Mouse (Mus musculus) megakaryocyte-erythroid progenitor cell, adult 5-6 weeks (primary cell): ENCODE data around the gene Focad. TPM values are rescaled to one million over a fixed set of nuclear protein-coding genes. Genes with fewer than 3 reads are reported as not detected.

Experiments
- ATAC-seq: replicated peaks from 2 replicates; pipeline ENCODE4 v1.8.0; 2016; ENCODE audit warnings: mild to moderate bottlenecking, inconsistent platforms; ENCODE audit not compliant: severe bottlenecking, poor library complexity, low FRiP score, low TSS enrichment
- total RNA-seq, 2 experiments: library from RNA; stranded (forward) in 1 of 2; stranded (reverse) in 1 of 2; fragments of 200-1000, 215-1000 nt in 1 of 2; fragments of >200 nt in 1 of 2; fragmentation: Nextera tagmentation in 1 of 2; gene quantifications; 2 replicates each; pipeline ENCODE4 v1.2.3; 2014 to 2017

Gene Focad
- total RNA-seq, 2 experiments from 2014 or later, result 34.5 to 38.5 TPM

DNA sequence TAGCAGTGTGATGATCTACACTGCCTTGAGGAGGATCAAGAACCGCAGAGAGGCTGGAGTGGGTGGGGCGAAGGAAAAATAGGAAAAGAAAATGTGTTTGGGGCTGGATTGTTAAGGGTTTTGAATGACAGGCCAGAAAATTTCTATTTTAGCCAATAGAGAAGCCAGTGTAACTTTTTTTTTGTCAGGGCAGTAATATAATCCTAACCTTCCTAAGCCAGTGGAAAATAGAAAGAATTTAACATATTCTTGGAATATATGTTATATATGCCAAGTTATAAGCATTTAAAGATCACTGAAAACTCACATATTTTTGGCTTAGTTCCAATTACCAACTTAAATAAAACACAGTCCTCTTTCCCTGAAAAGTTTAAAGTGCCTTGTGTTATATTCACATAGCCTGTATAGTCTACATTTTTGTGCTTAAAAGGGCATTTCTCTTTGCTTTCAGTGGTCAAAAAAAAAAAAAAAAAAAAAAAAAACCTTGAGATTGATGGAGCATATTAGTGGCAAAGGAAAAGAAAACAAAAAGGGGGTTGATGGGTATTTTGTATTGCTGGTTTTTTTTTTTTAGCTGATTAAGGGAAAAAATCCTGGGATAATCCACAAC is 333.3 kb downstream of the Focad start:
- no peak for ATAC-seq

DNA sequence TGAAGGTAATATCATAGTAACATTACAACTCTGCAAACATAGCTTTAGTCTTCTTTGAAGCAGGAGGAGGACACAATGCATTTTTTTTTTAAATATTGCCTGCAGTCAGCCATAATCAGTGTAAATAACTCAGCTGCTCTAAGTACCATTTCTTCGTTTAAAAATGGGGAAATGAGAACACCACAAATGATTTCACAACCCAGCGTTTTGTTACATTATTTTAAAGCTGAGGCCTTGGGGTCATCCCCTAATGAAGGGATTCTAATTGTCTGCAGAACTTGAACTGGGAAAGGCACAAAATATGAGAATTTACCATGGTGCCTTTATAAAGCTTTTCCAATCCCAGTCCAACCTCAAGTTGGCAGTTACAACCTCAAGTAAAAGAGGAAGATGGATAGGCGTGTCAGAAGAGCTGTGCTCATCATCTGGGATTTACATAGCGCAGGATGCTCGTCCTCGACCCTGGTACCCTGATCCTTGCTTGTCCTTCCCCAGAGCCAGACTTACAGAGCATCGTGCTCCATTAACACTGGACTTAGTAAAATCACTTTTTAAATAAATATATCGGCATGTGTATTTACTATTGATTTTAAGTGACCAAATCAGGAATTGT is 338.1 kb downstream of the Focad start:
- ATAC-seq, result no peak

DNA sequence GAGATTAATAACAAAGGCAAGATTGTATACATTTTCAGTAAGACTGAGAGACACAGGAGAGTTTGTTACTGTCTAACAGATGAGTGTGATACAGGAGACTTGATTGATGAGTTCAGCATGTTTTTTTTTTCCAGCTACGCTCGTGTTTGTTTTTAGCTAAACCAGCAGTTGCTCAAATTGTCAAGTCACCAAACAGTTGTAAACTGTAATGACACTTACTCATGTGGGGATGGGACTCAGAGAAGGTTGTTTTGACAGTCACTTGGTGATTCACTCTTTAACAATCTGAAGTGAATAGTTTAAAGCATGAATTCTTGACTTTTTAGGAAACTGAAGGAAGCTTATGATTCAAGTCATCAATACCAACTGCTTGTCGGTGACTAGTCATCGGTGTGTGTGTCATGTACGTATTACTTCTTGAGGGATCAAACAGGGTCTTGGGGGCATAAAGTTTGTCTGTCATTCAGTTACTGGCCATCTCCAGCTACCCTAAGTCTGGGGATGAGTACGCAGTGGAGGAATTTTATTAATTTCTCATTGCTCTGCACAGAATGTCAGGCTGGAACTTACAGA is 342.2 kb downstream of the Focad start:
- ATAC-seq, result no peak

DNA sequence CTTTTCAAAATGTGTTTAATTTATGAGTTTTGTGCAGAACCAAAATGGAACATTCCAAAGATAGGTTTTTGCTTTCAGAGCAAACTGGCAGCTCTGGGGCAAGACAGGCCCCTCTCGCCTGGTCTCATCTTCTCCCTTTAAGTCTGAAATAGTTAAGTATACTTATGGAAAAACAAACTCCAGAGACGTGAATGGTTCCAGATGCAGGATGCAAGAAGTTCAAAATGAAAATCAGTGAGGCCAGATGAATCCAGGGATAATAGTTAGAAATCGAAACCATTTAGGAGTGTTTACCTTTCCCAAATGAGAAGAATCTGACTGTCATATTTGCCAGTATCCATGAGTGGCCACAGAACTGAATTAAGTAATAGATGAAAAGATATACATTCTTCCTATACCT is 342.7 kb downstream of the Focad start:
- ATAC-seq, result no peak

DNA sequence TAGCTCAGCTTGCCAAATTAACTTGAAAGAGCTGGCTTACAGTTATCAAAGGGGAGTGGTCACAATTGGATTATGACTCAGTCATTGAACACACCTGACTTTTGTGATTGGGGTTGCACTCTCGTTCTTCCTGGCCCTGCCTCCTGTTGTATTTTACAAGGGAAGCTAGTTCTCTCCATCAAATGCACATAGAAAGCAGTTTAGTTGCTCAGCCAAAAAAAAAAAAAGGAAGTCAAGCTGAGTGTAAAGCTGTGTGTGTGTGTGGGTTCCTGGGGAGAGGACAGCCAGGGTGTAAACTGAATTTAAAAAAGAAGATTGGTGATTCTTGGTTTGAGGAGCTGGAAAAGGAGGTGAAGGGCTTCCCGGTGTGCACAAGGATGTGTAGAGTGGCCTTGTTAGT is 343.5 kb downstream of the Focad start:
- no peak for ATAC-seq

DNA sequence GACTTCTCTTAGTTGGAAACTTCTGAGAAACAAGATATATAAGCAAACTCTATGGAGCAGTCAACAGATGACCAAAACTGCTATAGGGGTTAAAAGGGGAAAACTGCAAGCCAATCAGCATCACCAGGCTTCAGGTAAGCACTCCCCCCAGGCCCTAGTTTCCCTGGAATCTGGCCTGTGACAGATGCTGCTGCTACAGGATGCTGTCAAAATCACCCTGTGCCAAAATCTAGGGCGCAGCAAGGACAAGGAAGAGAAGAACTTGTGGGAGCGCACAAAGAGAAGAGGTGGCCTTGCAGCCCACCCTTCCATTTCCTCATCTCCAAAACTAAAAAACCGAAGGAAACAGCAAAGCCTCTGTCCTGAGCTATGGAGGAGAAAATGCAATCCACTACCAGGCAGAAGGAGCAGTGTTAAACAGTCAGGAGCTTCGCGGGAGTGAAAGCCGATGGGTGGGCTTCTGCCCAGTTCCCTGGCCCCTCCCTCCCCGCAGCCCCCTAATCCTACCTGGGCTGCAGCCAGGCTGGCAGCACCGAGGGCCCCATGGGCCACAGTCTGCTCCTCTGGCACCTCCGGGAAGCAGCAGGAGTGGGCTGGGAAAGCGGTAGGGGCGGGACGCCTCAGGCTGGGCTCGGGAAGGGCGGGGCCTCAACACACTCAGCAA is 344.0 kb downstream of the Focad start, which contains the start of gene Hacd4:
Gene Hacd4, minus strand, starts transcription at position 603 of the 664 bp plus-strand sequence.
- peak; percentile 66 for ATAC-seq

DNA sequence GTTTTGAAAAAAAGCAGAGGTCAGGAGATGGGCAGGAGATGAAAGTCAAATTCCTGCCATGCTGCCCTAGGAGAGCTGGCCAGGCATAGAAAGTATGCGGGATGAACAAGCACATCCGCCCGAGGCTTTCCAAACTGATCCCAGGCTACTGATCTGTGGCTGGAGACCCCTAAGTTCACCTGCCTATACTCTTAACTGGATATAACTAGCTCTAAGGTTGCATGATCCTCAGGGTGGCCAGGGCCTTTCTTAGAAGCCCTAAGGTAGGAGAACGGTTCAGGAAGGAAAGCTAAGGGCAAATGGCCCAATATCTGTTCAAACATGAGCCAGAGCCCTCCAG is 344.5 kb downstream of the Focad start:
- ATAC-seq, result no peak

DNA sequence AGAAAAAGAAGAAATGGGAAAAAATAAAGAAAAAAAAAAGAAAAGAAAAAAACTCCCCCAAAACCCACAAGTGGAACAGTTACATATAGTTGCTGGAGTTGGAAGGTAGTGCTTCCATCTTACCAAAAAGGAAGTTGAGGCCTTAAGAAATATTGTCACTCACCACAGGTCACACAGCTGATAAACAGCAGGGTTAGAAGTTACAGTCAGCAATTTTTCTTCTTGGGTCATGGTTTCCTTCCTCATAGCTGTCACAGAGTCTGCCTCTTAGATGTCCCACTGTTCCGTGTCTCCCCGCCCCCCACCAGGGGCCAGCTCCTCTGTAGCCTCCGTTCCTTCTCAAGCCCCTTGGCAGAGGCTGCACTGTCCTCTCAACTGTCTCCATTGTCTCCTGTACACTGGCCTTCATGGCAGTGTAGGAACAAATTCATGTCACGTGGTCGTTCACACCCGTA is 345.3 kb downstream of the Focad start:
- ATAC-seq, result peak; percentile 54

DNA sequence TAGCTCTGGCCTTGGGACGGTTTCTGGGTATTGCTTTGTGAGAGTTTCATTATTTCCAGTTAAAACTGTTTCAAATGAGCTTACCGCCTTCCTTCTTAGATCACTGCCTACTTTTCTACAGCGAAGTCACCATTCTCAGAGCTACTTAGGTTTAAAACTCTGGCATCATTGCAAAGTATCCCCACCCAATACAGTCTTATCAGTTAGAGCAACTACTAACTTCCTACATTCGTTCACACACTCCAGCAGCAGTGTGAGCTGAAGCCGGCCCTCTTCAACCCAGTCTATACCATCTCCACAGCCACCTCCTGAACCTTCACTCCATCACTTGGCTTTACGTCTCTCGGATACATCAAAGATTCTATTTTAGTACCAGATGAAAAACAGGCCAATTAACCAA is 346.4 kb downstream of the Focad start:
- ATAC-seq, result 0 out of 2 replicates have a peak, but pooled peaks have one; percentile 24

DNA sequence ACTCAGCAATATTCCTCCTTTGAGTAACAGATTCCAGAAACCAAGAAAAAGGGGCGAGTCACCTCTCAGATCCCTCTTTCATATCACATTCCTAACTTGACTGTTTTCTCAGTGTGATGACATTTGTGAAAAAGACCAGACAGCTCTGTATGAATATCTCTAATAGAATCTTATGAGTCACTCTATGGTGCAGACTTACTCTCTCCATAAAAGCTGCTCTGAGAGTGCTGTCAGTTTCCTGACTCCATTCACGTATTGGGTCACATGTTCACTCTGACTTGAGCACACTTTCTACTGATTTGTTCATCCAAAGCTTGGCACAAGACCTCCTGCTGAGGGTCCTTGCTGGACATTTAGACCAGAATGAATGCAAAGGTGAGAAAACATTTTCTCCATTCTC is 354.5 kb downstream of the Focad start:
- ATAC-seq, result no peak

DNA sequence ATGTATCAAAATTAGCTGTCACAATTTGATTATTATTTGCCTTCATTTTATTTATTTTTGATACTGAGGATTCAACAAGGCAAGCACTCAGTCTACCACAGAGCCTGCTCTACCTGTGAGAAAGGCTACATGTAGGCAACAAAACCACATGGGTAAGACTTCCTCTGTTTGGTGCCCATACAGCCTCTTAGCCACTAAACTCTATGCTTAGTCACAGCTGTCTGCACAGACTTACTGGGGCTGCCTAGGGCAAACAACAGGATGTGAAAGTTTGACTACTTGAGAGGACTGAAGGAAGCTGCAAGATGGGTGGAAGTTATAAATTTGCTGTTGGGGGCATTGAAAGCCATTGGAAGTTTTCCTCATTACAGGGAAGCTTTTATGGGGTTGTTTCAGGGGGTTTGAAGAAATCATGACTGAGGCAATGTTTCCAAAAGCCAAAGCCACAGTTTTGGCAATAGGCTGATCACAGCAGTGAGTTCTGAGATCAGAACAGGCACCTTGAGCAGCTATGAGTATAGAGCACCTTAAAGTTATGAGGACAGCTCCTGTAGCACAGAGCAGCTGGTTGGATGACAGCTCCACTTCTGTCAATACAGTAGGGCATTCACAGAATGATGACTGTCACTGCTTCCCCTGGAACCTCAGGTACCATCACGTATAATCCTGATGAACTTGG is 355.8 kb downstream of the Focad start:
- ATAC-seq, result no peak

DNA sequence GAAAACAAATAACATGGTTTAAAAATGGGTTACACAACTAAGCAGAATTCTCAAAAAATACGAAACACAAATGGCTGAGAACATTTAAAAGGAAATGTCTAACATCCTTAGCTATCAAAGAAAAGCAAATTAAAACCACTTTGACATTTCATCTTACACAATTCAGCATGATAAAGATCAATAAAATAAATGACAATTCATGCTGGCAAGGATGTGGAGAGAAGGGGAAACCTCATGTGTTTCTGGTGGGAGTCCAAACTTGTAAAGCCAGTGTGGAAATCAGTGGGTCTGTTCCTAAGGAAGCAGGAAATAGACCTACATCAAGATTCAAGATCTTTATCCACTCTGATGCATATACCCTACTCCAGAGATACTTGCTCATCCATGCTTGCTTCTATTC is 363.7 kb downstream of the Focad start:
- no peak for ATAC-seq

DNA sequence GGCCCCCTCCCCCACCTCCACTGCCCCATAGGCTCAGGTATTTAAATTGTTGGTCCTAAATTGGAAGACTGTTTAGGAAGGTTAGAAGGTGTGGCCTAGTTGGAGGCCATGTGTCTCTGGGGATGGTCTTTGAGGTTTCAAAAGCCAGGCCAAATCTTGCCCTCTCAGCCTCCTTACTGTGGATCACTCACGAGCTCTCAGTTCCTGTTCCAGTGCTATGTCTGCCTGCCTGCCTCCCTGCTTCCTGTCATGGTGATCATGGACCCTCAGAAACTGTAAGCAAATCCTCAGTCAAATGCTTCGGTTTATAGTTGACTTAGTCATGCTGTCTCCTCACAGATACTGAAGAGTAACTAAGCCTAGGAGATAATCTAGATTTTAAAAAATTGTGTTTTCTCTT is 364.2 kb downstream of the Focad start:
- no peak for ATAC-seq

Other genes starting within 250 kb of the Focad start
- gene Mllt3, start 61.3 kb upstream of the Focad start, total RNA-seq (2014; fragmentation: Nextera tagmentation), result 74.7 and 95.2 TPM in 2 replicates
- 83.6 and 125 TPM in 2 replicates for gene Mllt3, start 61.3 kb upstream of the Focad start, total RNA-seq (2017)